Mouse (Mus musculus): ENCODE measurements around the gene Itpr3. TPM values are rescaled to one million over a fixed set of nuclear protein-coding genes. Genes with fewer than 3 reads are reported as not detected.

The Itpr3 gene
- polyA plus RNA-seq, 1 experiment from 2014 or later = 0.80 TPM

GRCm38 (mm10) chr17:27040304-27041045 is 16.6 kb upstream of the Itpr3 start:
- Histone ChIP-seq H3K9ac (no peak overlapping the region), H3K27me3 (replicated peaks) (no peaks in the 10 kb centered on the region), H3K4me2 (peak overlapping the region; percentile 27; the same call in 1 of the 2 replicates), H3K9me3 (no peaks in the 10 kb centered on the region), H3K4me3 (no peak overlapping the region), H3K4me1 (peaks cover 9% of the 10 kb centered on the region), H3K36me3 (replicated peaks) (no peaks in the 10 kb centered on the region), H3K27ac (no peak overlapping the region)
- ATAC-seq (replicated peaks) = 0 out of 2 replicates have a peak, but pooled peaks have one; percentile 11
- WGBS = 11% methylated on average over 20 of the region's 20 CpGs

- H3K27ac ChIP-seq = no peak overlapping the region
- H3K36me3 ChIP-seq (replicated peaks) = no peaks in the 10 kb centered on the region
- H3K4me1 ChIP-seq = peaks cover 9% of the 10 kb centered on the region
- no peaks in the 10 kb centered on the region for H3K9me3 ChIP-seq
- H3K4me3 ChIP-seq = no peak overlapping the region
- 52% methylated on average over 10 of the region's 13 CpGs for WGBS
- H3K9ac ChIP-seq = no peak overlapping the region
- H3K27me3 ChIP-seq (replicated peaks) = no peaks in the 10 kb centered on the region
- H3K4me2 ChIP-seq = no peak overlapping the region
- ATAC-seq (replicated peaks) = no peak
Measured at GRCm38 (mm10) chr17:27041046-27041786, 15.9 kb upstream of the Itpr3 start.

DNA sequence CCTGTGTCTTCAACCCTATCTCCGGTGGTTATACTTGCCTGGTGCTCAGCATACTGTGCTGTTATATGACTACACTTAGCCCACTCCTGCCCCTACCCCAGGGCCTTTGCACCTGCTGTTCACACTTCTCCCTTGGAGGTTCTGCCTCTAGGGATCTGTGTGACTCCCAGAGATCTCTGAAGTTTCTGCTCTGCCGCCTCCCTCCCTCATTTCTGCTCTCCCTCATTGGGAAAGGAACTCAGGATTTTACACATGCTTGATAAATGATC is 15.4 kb upstream of the Itpr3 start:
- WGBS = 92% methylated on average over 2 of the region's 2 CpGs
- no peak for ATAC-seq (replicated peaks)

GRCm38 (mm10) chr17:27042840-27043239 is 14.3 kb upstream of the Itpr3 start:
- H3K9ac ChIP-seq = no peak overlapping the region
- WGBS = 69% methylated on average over 6 of the region's 6 CpGs

More for the DNA sequence above, 15.4 kb upstream of the Itpr3 start:
- H3K4me3 ChIP-seq = no peak overlapping the region
- H3K4me1 ChIP-seq = peaks cover 9% of the 10 kb centered on the region
- H3K27me3 ChIP-seq (replicated peaks) = no peaks in the 10 kb centered on the region
- H3K36me3 ChIP-seq (replicated peaks) = no peaks in the 10 kb centered on the region
- no peak overlapping the region for H3K27ac ChIP-seq
- no peak overlapping the region for H3K9ac ChIP-seq
- no peak overlapping the region for H3K4me2 ChIP-seq
- no peaks in the 10 kb centered on the region for H3K9me3 ChIP-seq

DNA sequence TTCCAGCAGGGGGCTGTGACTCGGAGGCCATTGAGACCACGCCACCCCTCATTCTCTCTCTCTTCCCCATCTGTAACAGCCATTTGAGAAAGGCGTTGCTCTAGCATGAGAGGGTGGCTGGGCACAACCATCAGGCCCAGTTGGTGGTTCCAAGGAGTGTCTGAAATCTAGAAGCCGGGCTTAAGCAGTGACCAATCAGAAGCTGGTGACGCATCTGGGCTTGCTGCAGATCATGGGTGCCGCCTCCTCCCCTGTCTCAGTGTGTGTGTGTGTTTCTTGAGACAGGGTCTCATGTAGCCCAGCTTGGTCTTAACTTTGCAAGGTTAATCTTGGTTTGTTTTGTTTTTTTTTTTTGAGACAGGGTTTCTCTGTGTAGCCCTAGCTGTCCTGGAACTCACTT is 11.9 kb upstream of the Itpr3 start:
- 88% methylated on average over 6 of the region's 6 CpGs for WGBS
- no peaks in the 10 kb centered on the region for H3K36me3 ChIP-seq (replicated peaks)
- H3K4me3 ChIP-seq = no peak overlapping the region

More at GRCm38 (mm10) chr17:27042840-27043239, 14.3 kb upstream of the Itpr3 start:
- Histone ChIP-seq H3K4me3 (no peak overlapping the region), H3K27ac (no peak overlapping the region), H3K4me1 (peaks cover 9% of the 10 kb centered on the region), H3K9me3 (no peaks in the 10 kb centered on the region), H3K4me2 (no peak overlapping the region), H3K27me3 (replicated peaks) (no peaks in the 10 kb centered on the region), H3K36me3 (replicated peaks) (no peaks in the 10 kb centered on the region)
- ATAC-seq (replicated peaks) = no peak

GRCm38 (mm10) chr17:27047762-27048444 is 9.2 kb upstream of the Itpr3 start:
- WGBS = 83% methylated on average over 14 of the region's 14 CpGs
- ATAC-seq (replicated peaks) = no peak
- H3K4me1 ChIP-seq = no peaks in the 10 kb centered on the region

More for the DNA sequence above, 11.9 kb upstream of the Itpr3 start:
- Histone ChIP-seq H3K27me3 (replicated peaks) (no peaks in the 10 kb centered on the region), H3K9me3 (no peaks in the 10 kb centered on the region), H3K9ac (no peak overlapping the region), H3K4me1 (peaks cover 6% of the 10 kb centered on the region), H3K27ac (no peak overlapping the region), H3K4me2 (no peak overlapping the region)
- ATAC-seq (replicated peaks) = no peak

DNA sequence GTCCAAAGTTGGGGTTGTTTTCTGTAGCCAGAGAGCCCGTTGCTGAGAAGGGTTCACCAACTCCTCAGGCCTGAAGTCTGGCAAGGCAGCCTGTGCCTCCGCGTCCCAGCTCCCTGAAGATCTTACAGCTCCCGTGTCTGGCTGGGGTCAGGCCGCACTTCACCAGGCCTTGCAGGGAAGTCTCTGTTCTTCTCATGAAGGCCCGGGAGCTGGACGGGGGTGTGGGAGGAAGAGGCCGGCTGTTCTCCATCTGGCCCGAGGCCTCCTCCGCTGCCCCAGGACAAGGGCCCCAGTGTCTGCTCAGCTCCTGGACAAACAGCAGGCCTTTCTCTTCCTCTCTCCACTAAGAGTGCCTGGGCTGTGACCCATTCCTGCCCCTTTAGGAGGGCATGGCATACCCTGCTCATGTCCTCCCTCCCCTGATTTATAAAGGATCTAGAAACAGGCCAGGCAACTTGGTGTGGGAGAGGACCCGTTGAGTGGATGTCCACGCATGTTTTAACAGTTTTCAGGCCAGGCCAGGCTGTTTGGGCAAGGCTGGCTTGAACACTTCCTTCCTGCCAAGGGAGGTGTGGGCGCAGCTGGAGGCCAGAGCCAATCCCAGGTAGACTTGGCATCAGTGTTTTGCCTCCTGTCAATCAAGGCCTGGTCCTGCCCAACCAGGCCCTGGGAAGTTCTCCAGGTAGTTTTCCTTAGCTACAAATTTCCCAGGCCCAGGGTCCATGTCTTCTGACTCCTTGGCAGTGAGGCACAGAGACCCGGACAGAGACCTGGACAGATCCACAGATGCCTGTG is 8.5 kb upstream of the Itpr3 start:
- no peak for ATAC-seq (replicated peaks)
- Histone ChIP-seq H3K9ac (no peak overlapping the region), H3K27ac (no peak overlapping the region), H3K36me3 (replicated peaks) (no peaks in the 10 kb centered on the region), H3K9me3 (no peaks in the 10 kb centered on the region), H3K4me2 (no peak overlapping the region), H3K4me3 (no peak overlapping the region), H3K27me3 (replicated peaks) (no peaks in the 10 kb centered on the region), H3K4me1 (no peaks in the 10 kb centered on the region)
- 79% methylated on average over 14 of the region's 14 CpGs for WGBS

More at GRCm38 (mm10) chr17:27047762-27048444, 9.2 kb upstream of the Itpr3 start:
- no peaks in the 10 kb centered on the region for H3K27me3 ChIP-seq (replicated peaks)
- H3K9me3 ChIP-seq = no peaks in the 10 kb centered on the region
- H3K4me2 ChIP-seq = no peak overlapping the region
- H3K27ac ChIP-seq = no peak overlapping the region
- no peak overlapping the region for H3K4me3 ChIP-seq
- H3K9ac ChIP-seq = no peak overlapping the region
- no peaks in the 10 kb centered on the region for H3K36me3 ChIP-seq (replicated peaks)

- WGBS = 72% methylated on average over 5 of the region's 5 CpGs
- no peak overlapping the region for H3K4me2 ChIP-seq
- H3K9ac ChIP-seq = no peak overlapping the region
- no peaks in the 10 kb centered on the region for H3K9me3 ChIP-seq
- H3K4me1 ChIP-seq = no peaks in the 10 kb centered on the region
- no peak overlapping the region for H3K4me3 ChIP-seq
- H3K27me3 ChIP-seq (replicated peaks) = peaks cover 7% of the 10 kb centered on the region
- no peak for ATAC-seq (replicated peaks)
- H3K36me3 ChIP-seq (replicated peaks) = no peaks in the 10 kb centered on the region
- no peak overlapping the region for H3K27ac ChIP-seq
Measured at GRCm38 (mm10) chr17:27050853-27051252, 6.3 kb upstream of the Itpr3 start.

DNA sequence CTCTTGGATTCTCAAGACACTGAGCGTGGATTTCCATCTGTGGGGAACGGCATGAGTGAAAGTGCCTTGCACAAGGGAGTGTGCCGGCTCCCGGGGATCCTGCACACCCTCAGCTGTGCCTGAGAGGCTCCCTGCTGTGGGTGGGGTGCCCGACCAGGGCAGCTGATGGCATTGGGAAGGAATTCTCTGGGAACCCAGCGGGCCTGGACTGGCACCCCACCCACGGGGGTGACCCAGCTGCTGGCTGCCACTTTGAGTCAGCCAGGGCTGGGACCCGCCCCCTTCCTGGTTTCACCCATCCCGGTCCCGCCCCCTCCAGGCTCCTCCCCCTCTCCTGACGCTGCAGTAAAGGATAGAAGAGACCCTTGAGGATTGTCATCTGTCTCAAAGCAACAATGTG is 5.6 kb upstream of the Itpr3 start:
- Histone ChIP-seq H3K4me1 (no peaks in the 10 kb centered on the region), H3K9me3 (no peaks in the 10 kb centered on the region), H3K4me2 (no peak overlapping the region), H3K27me3 (replicated peaks) (peaks cover 13% of the 10 kb centered on the region), H3K4me3 (no peak overlapping the region), H3K27ac (no peak overlapping the region), H3K36me3 (replicated peaks) (no peaks in the 10 kb centered on the region), H3K9ac (no peak overlapping the region)
- ATAC-seq (replicated peaks) = no peak
- WGBS = 37% methylated on average over 11 of the region's 11 CpGs

- WGBS = under 1% methylated on average over 13 of the region's 13 CpGs
- peaks cover 11% of the 10 kb centered on the region for H3K4me1 ChIP-seq
- H3K4me3 ChIP-seq = no peak overlapping the region
Measured at GRCm38 (mm10) chr17:27056170-27056569, 934 bp upstream of the Itpr3 start.

DNA sequence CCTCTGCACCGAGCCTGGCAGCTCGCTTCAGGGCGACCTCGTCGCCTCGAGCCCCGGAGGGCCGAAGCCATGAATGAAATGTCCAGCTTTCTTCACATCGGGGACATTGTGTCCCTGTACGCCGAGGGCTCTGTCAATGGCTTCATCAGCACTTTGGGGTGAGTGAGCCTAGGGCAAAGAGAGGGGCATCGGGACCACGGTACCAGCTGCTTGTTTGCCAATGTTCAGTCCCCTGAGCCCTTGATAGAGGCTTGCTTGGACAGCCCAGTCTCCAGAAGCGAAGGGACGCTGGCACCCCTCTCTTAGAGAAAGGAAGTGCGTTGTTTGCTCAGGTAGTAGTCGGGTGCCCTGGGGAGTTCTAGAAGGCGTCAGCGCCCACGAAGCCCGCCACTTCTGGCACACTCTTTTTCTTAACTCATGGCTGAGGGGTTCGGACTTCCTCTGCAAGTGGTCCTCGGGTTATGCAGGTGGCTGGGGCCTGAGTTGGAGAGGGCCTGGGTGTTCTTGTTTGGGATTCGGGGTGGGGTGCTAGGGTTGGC is 482 bp downstream of the Itpr3 start:
- H3K4me1 ChIP-seq = peaks cover 11% of the 10 kb centered on the region
- ATAC-seq (replicated peaks) = no peak
- peak overlapping the region; percentile 68 for H3K4me2 ChIP-seq
- H3K27me3 ChIP-seq (replicated peaks) = peaks cover 46% of the 10 kb centered on the region
- no peaks in the 10 kb centered on the region for H3K36me3 ChIP-seq (replicated peaks)
- peak overlapping the region; percentile 32 for H3K9ac ChIP-seq
- H3K27ac ChIP-seq = no peak overlapping the region
- H3K9me3 ChIP-seq = no peaks in the 10 kb centered on the region
- WGBS = 2% methylated on average over 24 of the region's 24 CpGs
- H3K4me3 ChIP-seq = peak overlapping the region; percentile 44

More at GRCm38 (mm10) chr17:27056170-27056569, 934 bp upstream of the Itpr3 start:
- Histone ChIP-seq H3K9me3 (no peaks in the 10 kb centered on the region), H3K27me3 (replicated peaks) (peaks cover 46% of the 10 kb centered on the region), H3K27ac (no peak overlapping the region), H3K36me3 (replicated peaks) (no peaks in the 10 kb centered on the region), H3K4me2 (peak overlapping the region; percentile 68; the same call in 1 of the 2 replicates), H3K9ac (no peak overlapping the region)
- no peak for ATAC-seq (replicated peaks)

Measured in midbrain, embryonic 15.5 days (tissue).